Mouse (Mus musculus): ENCODE data around the gene Mefv.
"Not testable (repeated sequence)": the region's sequence is repeated elsewhere in the genome, so short reads cannot be mapped to it uniquely, and the experiment has no call there.

Mefv gene

GRCm38 (mm10) chr16:3717980-3718379 is at the start of gene Mefv:
TSS of gene Mefv (minus strand) at chr16:3718097.
- no peak for DNase-seq (ENCODE audit: low read depth, low spot score)

DNA sequence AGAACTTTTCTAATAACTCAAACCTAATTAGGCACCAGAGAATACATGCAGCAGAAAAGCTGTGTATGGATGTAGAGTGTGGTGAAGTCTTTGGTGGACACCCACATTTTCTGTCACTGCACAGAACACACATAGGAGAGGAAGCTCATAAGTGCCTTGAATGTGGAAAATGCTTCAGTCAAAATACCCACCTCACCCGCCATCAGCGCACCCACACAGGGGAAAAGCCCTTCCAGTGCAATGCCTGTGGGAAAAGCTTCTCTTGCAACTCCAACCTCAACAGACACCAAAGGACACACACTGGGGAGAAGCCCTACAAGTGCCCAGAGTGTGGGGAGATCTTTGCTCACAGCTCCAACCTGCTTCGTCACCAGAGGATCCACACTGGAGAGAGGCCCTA is 31.1 kb upstream of the Mefv start:
- no peak for DNase-seq (ENCODE audit: low read depth, low spot score)

DNA sequence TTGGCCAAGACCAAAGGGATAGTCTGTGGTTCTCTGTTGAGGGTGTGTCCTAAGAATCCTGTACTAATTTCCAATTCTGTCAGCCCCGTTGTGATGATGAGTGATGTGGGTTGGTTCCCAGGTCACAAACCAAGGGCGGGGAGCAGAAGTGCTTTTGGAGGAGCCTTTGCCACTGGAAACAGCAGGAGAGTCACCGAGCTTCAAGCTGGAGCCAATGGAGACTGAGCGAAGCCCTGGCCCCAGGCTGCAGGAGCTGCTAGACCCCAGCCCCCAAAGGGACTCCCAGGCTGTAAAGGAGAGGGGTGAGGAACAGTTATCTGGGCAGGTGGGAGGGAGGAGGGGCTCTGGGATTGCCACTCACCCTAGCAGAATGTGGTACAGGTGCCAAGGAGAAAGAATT is 27.8 kb upstream of the Mefv start:
- no peak for DNase-seq (ENCODE audit: low read depth, low spot score)

- no peak for DNase-seq (ENCODE audit: low read depth, low spot score)
These were observed 26.3 kb upstream of the Mefv start for GRCm38 (mm10) chr16:3744186-3744700.

DNA sequence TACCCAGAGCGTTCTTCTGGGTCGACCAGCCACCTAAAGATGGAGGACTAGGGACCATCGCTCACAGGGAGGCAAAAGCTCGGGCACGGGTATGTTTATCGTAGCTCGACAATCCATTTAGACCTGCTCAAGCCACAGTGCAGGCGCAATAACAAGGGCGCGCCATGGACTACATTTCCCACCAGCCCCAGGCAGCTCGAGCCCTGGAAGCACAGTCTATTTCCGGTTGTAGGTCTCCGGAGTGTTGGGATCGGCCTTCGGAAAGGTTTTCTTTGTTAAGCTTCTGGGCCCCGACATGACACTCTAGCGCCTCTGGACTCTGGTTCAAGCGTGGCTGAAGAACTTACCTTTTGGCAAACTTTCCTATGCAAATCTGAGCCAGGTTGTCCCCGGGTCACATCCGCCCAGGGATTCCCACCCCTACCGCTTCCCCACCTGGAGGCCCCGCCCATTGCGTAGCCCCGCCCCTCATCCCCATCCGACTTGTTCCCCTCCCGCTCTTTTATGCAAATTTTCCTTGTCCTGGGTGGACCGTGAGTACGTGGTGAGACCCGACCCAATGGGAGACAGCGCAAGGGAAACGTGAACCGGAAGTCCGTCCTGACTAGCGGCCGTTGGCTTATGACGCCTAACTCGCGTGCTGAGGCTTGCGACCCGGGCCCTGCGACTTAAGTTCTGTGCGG is 25.7 kb upstream of the Mefv start, which contains the start of gene Zfp263:
Zfp263 (plus strand) TSS at position 591 of the 683 bp plus-strand sequence.
- peak; percentile 96 for DNase-seq (ENCODE audit: low read depth, low spot score)

DNA sequence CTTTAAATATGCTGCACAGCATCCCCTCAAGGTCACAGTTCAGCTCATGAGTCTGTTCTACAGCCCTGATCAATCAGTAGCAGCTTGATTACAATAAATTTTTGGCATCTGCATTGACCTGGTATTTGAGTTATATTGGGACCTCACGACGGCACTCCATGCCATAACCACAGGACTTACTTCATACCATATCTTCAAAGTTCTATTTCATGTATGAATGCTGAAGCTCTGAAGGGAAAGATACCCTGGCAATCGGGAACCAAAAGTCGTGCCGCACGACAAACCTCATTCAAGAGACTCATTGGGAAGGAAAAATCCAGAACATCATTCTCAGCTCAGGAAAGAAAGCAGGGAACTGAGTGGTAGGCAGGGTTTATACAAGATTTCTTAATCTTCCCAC is 24.6 kb upstream of the Mefv start:
- no peak for DNase-seq (ENCODE audit: low read depth, low spot score)

DNA sequence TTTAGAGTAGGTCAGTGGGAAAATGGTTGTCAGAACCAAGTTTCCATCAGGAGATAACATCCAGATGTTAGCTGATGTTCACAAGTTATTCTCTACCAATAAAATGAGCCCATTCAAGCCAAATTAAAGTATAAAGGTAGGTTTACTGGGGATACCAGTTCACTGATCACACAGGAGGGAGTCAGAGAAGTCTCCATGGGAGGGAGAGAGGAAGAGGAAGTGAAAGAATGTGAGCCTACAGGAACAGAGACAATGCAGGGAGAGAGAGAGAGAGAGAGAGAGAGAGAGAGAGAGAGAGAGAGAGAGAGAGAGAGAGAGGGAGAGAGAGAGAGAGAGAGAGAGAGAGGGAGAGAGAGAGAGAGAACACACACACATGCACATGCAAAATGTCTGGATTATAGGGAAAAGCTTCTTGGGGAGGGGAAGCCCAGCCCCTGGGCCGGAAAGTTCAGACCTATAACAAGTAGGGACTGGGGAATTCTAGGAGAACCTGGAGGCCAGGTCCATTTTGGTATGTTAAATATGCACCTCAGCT is 15.4 kb upstream of the Mefv start:
- no peak for DNase-seq (ENCODE audit: low read depth, low spot score)

GRCm38 (mm10) chr16:3732612-3733011 is 14.7 kb upstream of the Mefv start:
- DNase-seq (ENCODE audit: low read depth, low spot score): no peak

DNA sequence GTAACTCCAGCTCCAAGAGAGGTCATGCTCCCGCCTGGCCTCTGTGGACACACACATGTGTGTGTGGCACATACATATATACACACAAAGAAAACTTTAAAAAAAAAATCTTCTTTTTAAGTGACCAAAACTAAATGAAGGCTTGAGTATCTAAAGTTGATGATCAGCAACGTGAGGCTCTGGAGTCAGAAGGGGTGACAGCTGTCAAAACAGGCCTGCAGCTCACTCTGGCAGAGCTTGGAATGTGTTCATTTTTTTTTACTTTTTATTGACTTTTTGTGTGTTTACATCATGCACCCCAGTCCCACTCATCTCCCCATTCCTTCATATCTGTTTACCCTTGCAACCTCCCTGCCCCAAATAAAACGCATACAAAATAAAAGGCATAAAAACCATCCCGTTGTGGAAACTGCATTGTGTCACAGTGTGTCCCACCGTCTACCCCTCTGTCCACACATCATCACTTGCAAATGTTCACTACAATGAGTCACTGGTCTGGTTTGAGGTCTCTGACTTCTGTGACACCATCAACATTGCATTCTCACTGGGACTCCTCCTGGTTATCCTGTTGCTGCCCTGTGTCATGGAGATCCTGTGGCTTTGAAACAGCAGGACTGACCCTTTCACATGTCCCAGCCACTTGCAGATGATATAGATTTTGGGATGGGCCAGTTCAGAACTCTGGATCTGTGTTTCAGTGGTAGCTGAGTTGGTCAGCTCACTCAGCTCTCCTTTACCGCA is 10.3 kb upstream of the Mefv start:
- DNase-seq (ENCODE audit: low read depth, low spot score): no peak

GRCm38 (mm10) chr16:3723231-3723630 is 5.3 kb upstream of the Mefv start:
- no peak for DNase-seq (ENCODE audit: low read depth, low spot score)

DNA sequence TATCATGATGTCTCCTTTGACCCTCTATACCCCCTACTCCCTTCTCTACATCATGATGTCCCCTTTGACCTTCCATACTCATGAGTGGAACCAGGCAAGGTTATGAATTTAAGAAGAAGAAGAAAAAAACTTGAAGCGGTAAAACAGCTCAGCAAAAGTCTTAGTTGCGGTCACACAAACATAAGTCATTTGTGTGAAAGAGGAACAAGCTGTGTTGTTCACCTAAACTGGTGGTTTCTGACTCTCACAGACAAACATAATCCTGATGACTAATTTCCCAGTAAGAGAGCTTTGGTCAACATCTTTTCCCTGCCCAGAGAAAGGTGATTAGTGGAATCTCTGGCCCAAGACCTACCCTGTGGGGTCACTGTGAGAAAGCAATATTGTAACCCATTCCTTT is 3.2 kb downstream of the Mefv start:
- DNase-seq (ENCODE audit: low read depth, low spot score): no peak

DNA sequence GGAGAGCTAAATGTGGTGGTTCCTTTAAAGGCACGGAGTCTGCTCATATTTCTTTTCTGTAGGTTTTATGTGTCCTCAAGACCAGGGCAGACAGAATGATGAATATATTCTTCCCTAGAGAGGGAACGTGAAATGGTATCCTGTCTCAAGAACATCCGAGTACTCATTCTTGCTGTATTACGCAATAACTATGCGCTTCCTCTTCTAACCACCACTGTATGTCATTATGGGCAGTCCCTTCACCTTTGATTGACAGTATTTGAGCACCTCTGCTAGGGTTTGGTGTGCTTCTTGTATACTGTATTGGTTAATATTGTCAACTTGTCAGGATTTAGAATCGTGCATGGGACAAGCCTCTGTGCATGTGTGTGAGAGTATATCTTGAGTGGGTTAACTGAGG is 11.2 kb downstream of the Mefv start:
- no peak for DNase-seq (ENCODE audit: low read depth, low spot score)

- DNase-seq (ENCODE audit: low read depth, low spot score): no peak
These were observed 17.0 kb downstream of the Mefv start for GRCm38 (mm10) chr16:3700893-3701292.

DNA sequence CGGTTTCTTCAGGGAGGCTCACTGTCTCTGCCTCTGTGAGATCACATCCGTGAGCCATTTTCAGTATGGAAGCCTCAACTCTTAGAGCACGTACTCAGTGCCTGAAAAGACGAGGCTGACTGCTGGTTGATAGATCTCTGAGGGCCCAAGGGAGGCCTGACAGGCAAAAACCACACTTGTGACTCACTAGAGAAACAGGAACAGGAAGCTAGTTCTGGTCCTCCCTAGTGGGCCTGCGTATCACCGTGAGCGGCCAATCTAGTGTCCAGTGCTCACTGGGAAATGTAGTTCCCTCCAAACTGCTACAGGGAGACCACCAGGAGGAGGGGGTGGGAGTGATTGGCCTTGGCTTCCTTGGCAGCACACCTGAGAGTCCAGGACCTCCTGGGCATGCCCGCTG is 18.6 kb downstream of the Mefv start:
- no peak for DNase-seq (ENCODE audit: low read depth, low spot score)

DNA sequence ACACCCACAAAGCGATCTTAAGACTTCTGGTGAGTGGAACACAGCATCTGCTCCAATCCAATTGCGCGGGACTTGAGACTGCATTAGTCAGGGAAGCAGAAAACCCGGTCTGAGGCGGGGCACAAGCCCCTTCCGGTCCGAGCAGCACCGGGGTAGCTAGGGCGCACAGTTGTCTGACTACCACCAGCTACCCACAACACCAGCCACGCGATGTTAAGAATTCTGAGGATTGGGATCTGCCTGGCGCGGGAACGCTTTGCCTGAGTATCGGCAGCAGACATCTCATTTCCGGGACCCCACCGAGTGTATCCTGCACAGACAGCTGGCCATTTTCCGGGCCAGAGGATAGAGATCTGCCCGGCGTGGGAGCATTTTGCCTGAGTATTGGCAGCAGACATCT is 28.3 kb downstream of the Mefv start:
- not testable (repeated sequence) for DNase-seq (ENCODE audit: low read depth, low spot score)

All from skeletal muscle tissue, adult 2 months (tissue).